Mouse (Mus musculus): ENCODE results near the gene P3h3.

The P3h3 gene

GRCm38 (mm10) chr6:124856916-124857839 lies at the start of gene P3h3:
Gene P3h3 (minus strand): TSS chr6:124857752.
- in situ Hi-C loops (cut with MboI, MseI): no loop called here

GRCm38 (mm10) chr6:124904991-124905860 lies 47.7 kb upstream of the P3h3 start:
- in situ Hi-C loops (cut with MboI, MseI): no loop called here

- in situ Hi-C loops (cut with MboI, MseI): no loop called here
Observed at GRCm38 (mm10) chr6:124904161-124904981, 46.8 kb upstream of the P3h3 start.

GRCm38 (mm10) chr6:124903580-124904151 lies 46.1 kb upstream of the P3h3 start:
- in situ Hi-C loops (cut with MboI, MseI): no loop called here

- in situ Hi-C loops (cut with MboI, MseI): no loop called here
Observed at GRCm38 (mm10) chr6:124901851-124902250, 44.3 kb upstream of the P3h3 start.

GRCm38 (mm10) chr6:124900801-124901480 lies 43.4 kb upstream of the P3h3 start:
- in situ Hi-C loops (cut with MboI, MseI): no loop called here

- in situ Hi-C loops (cut with MboI, MseI): no loop called here
Observed at GRCm38 (mm10) chr6:124900056-124900800, 42.7 kb upstream of the P3h3 start.

- in situ Hi-C loops (cut with MboI, MseI): no loop called here
Observed at GRCm38 (mm10) chr6:124898359-124898758, 40.8 kb upstream of the P3h3 start.

GRCm38 (mm10) chr6:124894113-124894512 lies 36.6 kb upstream of the P3h3 start:
- in situ Hi-C loops (cut with MboI, MseI): loop anchor here (5.0 kb wide), 1 partner anchor 38 kb away; the partner anchor contains the start of gene Mlf2

GRCm38 (mm10) chr6:124890997-124891396 lies 33.4 kb upstream of the P3h3 start:
- in situ Hi-C loops (cut with MboI, MseI): loop anchor here (5.0 kb wide), 1 partner anchor 41 kb away; the partner anchor contains the start of gene Mlf2

- in situ Hi-C loops (cut with MboI, MseI): no loop called here
Observed at GRCm38 (mm10) chr6:124888555-124889125, 31.1 kb upstream of the P3h3 start.

GRCm38 (mm10) chr6:124887986-124888385 lies 30.4 kb upstream of the P3h3 start, which contains the start of gene Cd4:
Gene Cd4 (minus strand): TSS chr6:124888221.
- in situ Hi-C loops (cut with MboI, MseI): no loop called here

- in situ Hi-C loops (cut with MboI, MseI): no loop called here
Observed at GRCm38 (mm10) chr6:124885956-124886381, 28.4 kb upstream of the P3h3 start.

- in situ Hi-C loops (cut with MboI, MseI): no loop called here
Observed at GRCm38 (mm10) chr6:124884714-124885500, 27.4 kb upstream of the P3h3 start.

- in situ Hi-C loops (cut with MboI, MseI): no loop called here
Observed at GRCm38 (mm10) chr6:124883351-124883750, 25.8 kb upstream of the P3h3 start.

- in situ Hi-C loops (cut with MboI, MseI): no loop called here
Observed at GRCm38 (mm10) chr6:124881821-124882220, 24.3 kb upstream of the P3h3 start.

- in situ Hi-C loops (cut with MboI, MseI): no loop called here
Observed at GRCm38 (mm10) chr6:124879390-124879789, 21.8 kb upstream of the P3h3 start.

GRCm38 (mm10) chr6:124874348-124874747 lies 16.8 kb upstream of the P3h3 start:
- in situ Hi-C loops (cut with MboI, MseI): no loop called here

All from regulatory T cell (primary cell).